Mouse (Mus musculus) forebrain, embryonic 13.5 days (tissue): Measurements from ENCODE around the gene Tgif1. TPM values are rescaled to one million over a fixed set of nuclear protein-coding genes. Genes with fewer than 3 reads are reported as not detected.
"Not testable (repeated sequence)": the region's sequence is repeated elsewhere in the genome, so short reads cannot be mapped to it uniquely, and the experiment has no call there.

ENCODE experiments used
- ATAC-seq: fragments of 200-750 bp; cut with Nextera tagmentation; 2 replicates; pipeline ENCODE4 v1.8.0; 2017
- H3K27ac ChIP-seq: fragments of 300-500 bp; sonication (generic); 2 replicates; pipeline ENCODE4 v1.5.1; 2015; ENCODE audit warnings: inconsistent platforms, mild to moderate bottlenecking, moderate library complexity
- H3K27me3 ChIP-seq: fragments of 300-500 bp; sonication (generic); 2 replicates; pipeline ENCODE4 v1.6.1; 2015; ENCODE audit warnings: mild to moderate bottlenecking, inconsistent platforms
- H3K36me3 ChIP-seq: fragments of 300-500 bp; sonication (generic); 2 replicates; pipeline ENCODE4 v1.6.1; 2015; ENCODE audit warnings: mild to moderate bottlenecking, inconsistent platforms; ENCODE audit not compliant: poor library complexity, severe bottlenecking
- H3K4me1 ChIP-seq: fragments of 300-500 bp; sonication (generic); 2 replicates; pipeline ENCODE4 v1.6.1; 2015; ENCODE audit warnings: inconsistent platforms
- H3K4me2 ChIP-seq: fragments of 300-500 bp; sonication (generic); 2 replicates; pipeline ENCODE4 v1.6.1; 2015; ENCODE audit warnings: inconsistent platforms, mild to moderate bottlenecking, moderate library complexity
- H3K4me3 ChIP-seq: fragments of 300-500 bp; sonication (generic); 2 replicates; pipeline ENCODE4 v1.5.1; 2015; ENCODE audit warnings: mild to moderate bottlenecking, inconsistent platforms
- H3K9ac ChIP-seq: fragments of 300-500 bp; sonication (generic); 2 replicates; pipeline ENCODE4 v1.6.1; 2015; ENCODE audit warnings: mild to moderate bottlenecking, inconsistent platforms
- H3K9me3 ChIP-seq: fragments of 300-500 bp; sonication (generic); replicated peaks from 2 replicates; pipeline ENCODE4 v1.6.1; 2016; ENCODE audit warnings: inconsistent platforms
- WGBS: fragments of 180-500 bp; shearing (Covaris S2); methylation state at CpG from one replicate; pipeline ENCODE4 v1.1.7; 2015; 5-methylcytosine and 5-hydroxymethylcytosine counted together
- polyA plus RNA-seq: library from polyadenylated mRNA; unstranded; fragments of >200 nt; fragmentation: Nextera tagmentation; extraction: Ambion mirVana; gene quantifications from 2 replicates; pipeline ENCODE4 v1.2.1, GENCODE M21; 2015

Tgif1 gene
- polyA plus RNA-seq, 1 experiment from 2014 or later, result 24.0 TPM

DNA sequence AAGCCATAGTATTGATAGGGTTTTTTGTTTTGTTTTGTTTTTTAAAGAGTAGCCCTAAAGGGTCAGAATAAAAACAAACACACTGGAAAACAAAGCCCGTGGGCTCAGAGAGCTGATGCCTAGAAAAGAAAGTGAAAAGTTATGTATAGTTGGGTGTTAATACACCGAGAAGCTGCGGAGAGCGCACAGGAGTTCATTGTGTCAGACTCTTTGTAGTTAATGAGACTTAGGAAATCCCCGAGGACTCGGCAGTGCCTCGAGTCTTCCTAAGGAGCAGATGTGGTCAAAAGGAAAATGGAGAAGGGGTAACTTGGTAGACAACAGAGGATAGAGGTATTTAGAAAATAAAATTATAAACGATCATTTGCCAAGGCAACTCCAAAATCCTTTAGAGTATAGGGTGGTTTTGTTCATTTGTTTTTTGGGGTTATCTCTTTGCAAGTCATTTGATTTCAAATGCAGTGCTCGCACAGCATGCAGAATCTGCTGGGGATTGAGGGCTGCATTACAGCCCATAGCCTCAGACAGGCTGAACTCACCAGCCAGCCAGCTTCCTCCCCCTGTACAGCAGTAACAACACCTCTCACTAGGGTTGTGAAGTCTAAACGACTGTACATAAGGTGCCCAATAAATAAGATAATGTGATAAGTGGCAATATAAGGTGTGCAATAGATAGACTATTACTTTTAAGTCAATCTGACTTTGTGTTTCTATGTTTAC, 18.1 kb downstream of the Tgif1 start:
- H3K9me3 ChIP-seq, result no peaks in the 10 kb centered on the region
- ATAC-seq, result no peak
- peak overlapping the region; percentile 86 for H3K4me2 ChIP-seq
- WGBS, result 2% methylated on average over 10 of the region's 10 CpGs
- peak overlapping the region; percentile 72 for H3K9ac ChIP-seq
- H3K36me3 ChIP-seq, result no peaks in the 10 kb centered on the region
- H3K27me3 ChIP-seq, result peaks cover 7% of the 10 kb centered on the region; the same call in 1 of the 2 replicates
- peak overlapping the region; percentile 47 for H3K4me3 ChIP-seq
- H3K27ac ChIP-seq, result no peak overlapping the region
- peaks cover 12% of the 10 kb centered on the region for H3K4me1 ChIP-seq

DNA sequence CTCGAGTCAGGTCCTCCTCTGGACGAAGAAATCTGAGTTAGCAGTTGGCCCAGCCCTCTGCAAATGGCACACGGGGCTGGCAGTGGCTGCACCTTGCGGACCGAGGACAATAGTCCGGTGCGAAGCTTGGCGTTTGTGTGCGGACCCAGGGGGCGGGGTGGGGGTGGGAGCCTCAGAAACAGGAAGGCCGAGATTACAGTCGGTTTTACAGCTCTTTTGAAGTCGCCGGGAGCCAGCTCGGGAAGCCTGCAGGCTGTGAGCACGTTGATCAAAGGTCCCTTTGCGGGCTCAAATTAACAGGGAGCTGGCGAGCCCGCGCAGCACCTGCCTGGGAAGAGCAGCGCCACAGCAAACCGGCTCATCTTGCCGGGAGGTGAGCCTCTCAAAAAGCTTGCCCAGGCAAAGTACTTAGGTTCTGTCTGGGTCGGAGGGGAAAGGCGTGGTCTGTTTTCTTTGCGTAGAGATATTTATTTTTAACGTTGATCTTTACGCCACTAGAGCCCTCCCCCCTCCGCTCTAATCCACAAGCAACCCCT, 18.8 kb downstream of the Tgif1 start:
- Histone ChIP-seq H3K9ac (peak overlapping the region; percentile 72), H3K36me3 (no peaks in the 10 kb centered on the region), H3K9me3 (no peaks in the 10 kb centered on the region), H3K4me1 (peaks cover 12% of the 10 kb centered on the region), H3K27me3 (peaks cover 7% of the 10 kb centered on the region; the same call in 1 of the 2 replicates), H3K27ac (no peak overlapping the region), H3K4me3 (peak overlapping the region; percentile 47), H3K4me2 (peak overlapping the region; percentile 86)
- under 1% methylated on average over 29 of the region's 29 CpGs for WGBS
- peak; percentile 67 for ATAC-seq

DNA sequence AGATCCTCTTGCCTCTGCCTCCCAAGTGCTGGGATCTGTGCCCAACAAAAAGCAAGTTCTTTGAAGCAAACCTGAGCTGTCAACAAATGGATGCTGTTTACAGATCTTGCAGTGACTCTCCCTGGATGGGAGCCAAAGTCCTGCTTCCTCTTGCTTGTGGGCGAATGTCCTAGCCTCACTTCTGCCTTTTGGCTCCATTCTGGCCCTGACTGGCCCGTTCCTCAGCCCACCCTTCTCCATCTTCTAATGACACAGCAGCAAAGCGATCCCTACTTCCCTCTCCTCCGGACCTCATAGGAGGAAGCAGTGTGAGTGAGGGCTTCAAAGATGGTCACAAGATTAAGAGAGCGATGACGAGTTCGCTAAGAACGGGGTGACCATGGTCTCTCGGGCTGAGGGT, 20.8 kb downstream of the Tgif1 start:
- ATAC-seq, result no peak
- 91% methylated on average over 9 of the region's 9 CpGs for WGBS
- no peak overlapping the region for H3K4me2 ChIP-seq
- no peaks in the 10 kb centered on the region for H3K9me3 ChIP-seq
- H3K9ac ChIP-seq, result no peak overlapping the region
- no peak overlapping the region for H3K27ac ChIP-seq
- peaks cover 7% of the 10 kb centered on the region; the same call in 1 of the 2 replicates for H3K27me3 ChIP-seq
- H3K4me3 ChIP-seq, result no peak overlapping the region
- H3K4me1 ChIP-seq, result peaks cover 12% of the 10 kb centered on the region
- H3K36me3 ChIP-seq, result no peaks in the 10 kb centered on the region

DNA sequence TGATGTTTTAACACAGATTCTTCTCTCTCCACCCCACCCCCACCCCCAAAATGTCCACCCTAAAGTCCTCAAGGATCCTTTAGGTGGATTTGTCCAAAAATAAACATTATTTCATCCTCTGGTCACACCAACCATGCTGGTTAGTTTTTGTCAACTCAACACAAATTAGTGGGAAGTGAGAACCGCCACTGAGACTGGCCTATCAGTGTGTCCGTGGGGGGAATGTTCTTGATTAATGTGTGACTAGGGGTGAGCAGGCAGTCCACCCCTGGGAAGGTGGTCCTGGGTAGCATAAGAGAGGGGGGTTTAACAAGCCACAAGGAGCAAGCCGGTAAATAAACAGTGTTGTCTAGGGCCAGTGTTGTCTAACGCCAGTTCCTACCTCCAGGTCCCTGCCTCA, 21.8 kb downstream of the Tgif1 start:
- no peak for ATAC-seq

DNA sequence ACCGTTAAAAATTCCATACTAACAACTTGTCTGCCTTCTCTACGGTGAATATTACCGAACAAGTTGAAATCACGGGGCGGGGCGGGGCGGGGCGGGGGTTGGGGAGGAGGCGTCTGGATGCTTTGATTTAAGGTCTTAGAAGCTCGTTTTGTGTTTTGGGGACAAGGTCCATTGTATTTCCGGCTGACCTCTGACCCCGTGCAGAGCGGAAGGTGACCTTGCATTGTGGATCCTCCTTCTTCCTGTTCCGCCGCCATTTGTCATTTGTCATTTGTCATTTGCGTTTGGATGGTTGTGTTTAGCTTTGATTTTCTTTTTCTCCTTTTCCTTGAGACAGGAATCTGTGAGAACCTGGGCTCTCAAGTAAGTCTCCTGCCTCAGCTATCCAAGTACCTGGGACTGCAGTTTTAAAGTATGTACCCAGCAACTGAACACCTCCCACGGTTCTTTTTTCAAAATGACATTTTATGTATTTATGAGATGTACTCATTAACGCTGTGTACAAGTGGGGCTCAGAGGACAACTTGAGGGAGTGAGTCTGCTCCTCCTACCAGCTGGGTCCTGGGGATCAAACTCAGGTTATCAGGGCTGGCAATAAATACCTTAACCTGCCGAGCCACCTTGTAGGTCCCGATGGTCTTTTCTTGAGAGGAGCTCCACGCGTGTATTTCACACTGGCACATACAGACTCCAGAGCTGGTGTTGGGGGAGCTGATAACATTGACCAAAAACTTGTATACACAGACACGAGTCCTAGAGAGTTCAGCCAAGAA, 23.2 kb downstream of the Tgif1 start:
- H3K9ac ChIP-seq, result no peak overlapping the region
- peaks cover 9% of the 10 kb centered on the region for H3K4me1 ChIP-seq
- 88% methylated on average over 23 of the region's 23 CpGs for WGBS
- no peak overlapping the region for H3K4me2 ChIP-seq
- H3K27ac ChIP-seq, result no peak overlapping the region
- peaks cover 3% of the 10 kb centered on the region; the same call in 1 of the 2 replicates for H3K27me3 ChIP-seq
- H3K36me3 ChIP-seq, result no peaks in the 10 kb centered on the region
- H3K9me3 ChIP-seq, result no peaks in the 10 kb centered on the region
- ATAC-seq, result no peak
- no peak overlapping the region for H3K4me3 ChIP-seq

More for the DNA sequence above, 21.8 kb downstream of the Tgif1 start:
- Histone ChIP-seq H3K36me3 (no peaks in the 10 kb centered on the region), H3K27me3 (peaks cover 4% of the 10 kb centered on the region; the same call in 1 of the 2 replicates), H3K4me3 (no peak overlapping the region), H3K4me2 (no peak overlapping the region), H3K9ac (no peak overlapping the region), H3K4me1 (peaks cover 12% of the 10 kb centered on the region), H3K9me3 (no peaks in the 10 kb centered on the region), H3K27ac (no peak overlapping the region)
- WGBS, result 95% methylated on average over 4 of the region's 4 CpGs

DNA sequence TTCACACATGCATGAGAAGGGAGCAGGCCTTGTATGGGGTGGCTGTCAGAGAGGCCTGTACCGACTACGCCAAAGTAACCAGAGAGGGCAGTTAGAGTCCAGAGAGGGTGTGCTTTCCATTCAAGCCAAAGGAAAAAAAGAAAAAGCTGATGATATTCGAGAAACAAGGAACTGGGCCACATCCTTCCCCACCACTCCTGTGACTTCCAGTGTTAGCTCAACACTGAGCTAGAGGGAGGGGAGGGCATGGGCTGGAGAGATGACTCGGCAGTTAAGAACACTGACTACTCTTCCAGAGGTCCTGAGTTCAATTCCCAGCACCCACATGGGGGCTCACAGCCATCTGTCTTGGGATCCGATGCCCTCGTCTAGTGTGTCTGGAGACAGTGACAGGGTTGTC, 24.1 kb downstream of the Tgif1 start:
- H3K4me3 ChIP-seq, result no peak overlapping the region
- no peak for ATAC-seq
- WGBS, result 88% methylated on average over 6 of the region's 6 CpGs
- no peak overlapping the region for H3K9ac ChIP-seq
- no peak overlapping the region for H3K27ac ChIP-seq
- peaks cover 3% of the 10 kb centered on the region; the same call in 1 of the 2 replicates for H3K27me3 ChIP-seq
- H3K4me1 ChIP-seq, result peaks cover under 1% of the 10 kb centered on the region
- no peak overlapping the region for H3K4me2 ChIP-seq
- no peaks in the 10 kb centered on the region for H3K36me3 ChIP-seq
- H3K9me3 ChIP-seq, result no peaks in the 10 kb centered on the region

DNA sequence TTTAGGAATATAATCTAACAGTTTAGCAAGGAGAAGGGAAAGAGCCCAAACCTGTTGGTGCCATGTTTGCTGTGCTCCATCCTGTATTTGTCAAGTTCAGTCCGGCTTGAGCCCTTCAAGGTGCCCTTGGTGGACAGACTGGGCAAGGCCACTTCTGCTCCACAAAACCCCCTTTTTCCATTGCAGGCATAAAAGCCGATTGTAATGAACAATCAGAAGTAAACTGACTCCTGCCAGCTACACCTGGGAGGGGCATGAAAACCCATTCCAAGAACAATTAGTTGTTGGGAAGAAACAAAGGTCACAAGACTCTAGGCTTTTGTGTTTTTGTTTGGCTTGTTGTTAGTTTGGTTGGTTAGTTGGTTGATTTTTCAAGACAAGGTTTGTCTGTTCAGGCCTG, 24.8 kb downstream of the Tgif1 start:
- no peaks in the 10 kb centered on the region for H3K4me1 ChIP-seq
- WGBS, result 79% methylated on average over 2 of the region's 2 CpGs
- no peak for ATAC-seq

DNA sequence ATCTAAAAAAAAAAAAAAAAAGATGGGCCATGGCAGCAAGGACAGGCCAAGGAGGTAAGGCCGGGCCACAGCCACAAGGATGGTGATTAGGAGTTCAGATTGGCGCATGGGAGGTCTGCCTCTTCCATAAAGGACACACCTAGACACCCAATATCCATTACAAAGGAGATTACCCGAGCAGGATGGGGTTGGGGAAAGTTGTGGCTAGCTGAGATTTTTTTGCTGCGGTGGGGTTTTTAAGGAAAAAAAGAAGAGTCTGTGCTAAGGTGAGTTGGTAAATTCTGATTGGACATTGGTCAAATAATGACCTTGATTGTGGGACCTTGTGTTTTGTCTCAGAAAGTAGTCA, 25.2 kb downstream of the Tgif1 start:
- no peak for ATAC-seq
- Histone ChIP-seq H3K9me3 (no peaks in the 10 kb centered on the region), H3K36me3 (no peaks in the 10 kb centered on the region), H3K27me3 (0 out of 2 replicates have a peak, but pooled peaks cover 3% of the 10 kb centered on the region), H3K4me3 (no peak overlapping the region), H3K4me2 (no peak overlapping the region), H3K9ac (no peak overlapping the region), H3K27ac (no peak overlapping the region), H3K4me1 (no peaks in the 10 kb centered on the region)
- 73% methylated on average over 4 of the region's 4 CpGs for WGBS

More for the DNA sequence above, 24.8 kb downstream of the Tgif1 start:
- H3K4me3 ChIP-seq, result no peak overlapping the region
- no peak overlapping the region for H3K9ac ChIP-seq
- H3K27ac ChIP-seq, result no peak overlapping the region
- H3K27me3 ChIP-seq, result peaks cover 3% of the 10 kb centered on the region; the same call in 1 of the 2 replicates
- no peaks in the 10 kb centered on the region for H3K36me3 ChIP-seq
- H3K4me2 ChIP-seq, result no peak overlapping the region
- H3K9me3 ChIP-seq, result no peaks in the 10 kb centered on the region

DNA sequence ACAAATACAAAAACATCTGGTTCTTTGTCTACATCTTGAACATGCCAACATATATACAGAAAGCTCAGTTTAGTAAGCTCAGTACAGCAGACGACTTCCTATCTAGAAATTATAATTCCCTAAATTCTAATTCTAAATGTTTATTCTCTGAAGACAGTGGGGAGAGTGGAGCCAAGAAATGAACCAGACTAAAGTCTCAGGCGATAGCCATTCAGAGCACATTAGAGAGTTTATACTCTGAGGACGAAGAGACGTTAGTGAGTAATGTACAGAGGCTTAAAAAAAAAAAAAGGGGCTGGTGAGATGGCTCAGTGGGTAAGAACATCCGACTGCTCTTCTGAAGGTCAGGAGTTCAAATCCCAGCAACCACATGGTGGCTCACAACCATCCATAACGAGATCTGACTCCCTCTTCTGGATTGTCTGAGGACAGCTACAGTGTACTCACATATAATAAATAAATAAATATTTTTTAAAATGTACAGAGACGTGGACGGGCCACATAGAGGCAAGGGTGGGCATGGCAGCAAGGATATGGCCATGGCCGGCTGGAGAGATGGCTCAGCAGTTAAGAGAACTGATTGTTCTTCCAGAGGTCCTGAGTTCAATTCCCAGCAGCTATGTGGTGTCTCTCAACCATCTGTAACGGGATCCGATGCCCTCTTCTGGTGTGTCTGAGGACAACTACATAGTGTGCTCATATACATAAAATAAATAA, 25.7 kb downstream of the Tgif1 start:
- not testable (repeated sequence) for H3K27ac ChIP-seq, H3K9me3 ChIP-seq, H3K4me3 ChIP-seq, H3K4me1 ChIP-seq, ATAC-seq, H3K9ac ChIP-seq, H3K4me2 ChIP-seq, H3K36me3 ChIP-seq, H3K27me3 ChIP-seq
- WGBS, result 86% methylated on average over 11 of the region's 11 CpGs

DNA sequence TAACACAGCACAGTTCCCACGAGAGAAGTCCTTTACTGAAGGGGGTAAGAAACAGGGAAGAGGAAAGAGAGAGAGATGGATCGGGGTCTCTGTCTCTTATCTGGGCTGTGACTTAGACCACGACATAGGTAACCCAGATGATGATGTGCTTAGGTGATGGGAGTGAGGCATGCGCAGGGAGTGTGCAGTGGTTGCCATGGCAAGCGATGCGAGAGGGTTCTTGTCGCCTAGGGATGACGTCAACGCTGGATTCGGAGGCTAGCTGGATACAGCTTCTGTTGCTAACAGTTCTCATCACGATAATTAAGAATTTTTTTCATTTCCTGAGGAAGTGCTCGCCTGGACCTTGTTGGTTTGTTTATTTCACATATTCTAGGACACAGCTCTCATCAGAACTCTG, 27.1 kb downstream of the Tgif1 start:
- Histone ChIP-seq H3K4me1 (no peaks in the 10 kb centered on the region), H3K9ac (no peak overlapping the region), H3K27me3 (no peaks in the 10 kb centered on the region), H3K36me3 (no peaks in the 10 kb centered on the region), H3K27ac (no peak overlapping the region), H3K4me3 (no peak overlapping the region), H3K9me3 (no peaks in the 10 kb centered on the region), H3K4me2 (no peak overlapping the region)
- no peak for ATAC-seq
- 84% methylated on average over 12 of the region's 12 CpGs for WGBS

DNA sequence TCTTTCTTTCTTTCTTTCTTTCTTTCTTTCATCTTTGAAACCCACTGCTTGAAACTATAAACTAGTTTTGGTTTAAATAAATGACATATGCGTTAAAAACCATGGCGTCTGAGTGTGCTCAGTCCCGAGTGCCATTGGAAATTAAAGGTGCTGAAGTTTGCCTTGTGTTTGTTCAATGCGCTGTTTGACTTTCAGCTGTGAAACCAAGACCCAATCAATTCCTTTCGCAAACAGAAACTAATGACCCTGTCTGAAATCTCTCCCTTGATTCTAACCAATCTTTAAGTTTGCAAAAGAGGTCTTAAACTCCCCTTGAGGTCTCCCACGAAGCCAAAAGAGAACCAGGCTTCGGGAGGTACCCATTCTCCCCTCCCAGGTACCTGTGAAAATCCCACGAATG, 30.3 kb downstream of the Tgif1 start:
- H3K36me3 ChIP-seq, result no peaks in the 10 kb centered on the region
- no peak overlapping the region for H3K4me3 ChIP-seq
- 90% methylated on average over 8 of the region's 8 CpGs for WGBS
- no peak for ATAC-seq
- H3K4me2 ChIP-seq, result no peak overlapping the region
- H3K4me1 ChIP-seq, result peaks cover 4% of the 10 kb centered on the region
- H3K9ac ChIP-seq, result no peak overlapping the region
- no peaks in the 10 kb centered on the region for H3K9me3 ChIP-seq
- peaks cover 19% of the 10 kb centered on the region for H3K27me3 ChIP-seq
- H3K27ac ChIP-seq, result no peak overlapping the region
